Mouse (Mus musculus) stomach, postnatal 0 days (tissue): Measurements from ENCODE around the gene Ulk3. TPM values are rescaled to one million over a fixed set of nuclear protein-coding genes. Genes with fewer than 3 reads are reported as not detected.
A peak's percentile ranks its signal among the peaks of the same experiment; 100 is the strongest.

Experiments used
- ATAC-seq: fragments of 200-750 bp; cut with Nextera tagmentation; 2 replicates; pipeline ENCODE4 v1.8.0; 2017; ENCODE audit not compliant: low FRiP score, low TSS enrichment
- DNase-seq: peaks from one replicate; pipeline ENCODE4 v3.0.0-alpha.2; 2016; ENCODE audit warnings: low spot score
- H3K27ac ChIP-seq: fragments of 300-500 bp; sonication (generic); replicated peaks from 2 replicates; pipeline ENCODE4 v1.5.1; 2014; ENCODE audit warnings: mild to moderate bottlenecking, control low read depth
- H3K27me3 ChIP-seq: fragments of 300-500 bp; sonication (generic); 2 replicates; pipeline ENCODE4 v1.6.1; 2014; ENCODE audit warnings: low read length; ENCODE audit not compliant: control insufficient read depth, insufficient read depth
- H3K36me3 ChIP-seq: fragments of 300-500 bp; sonication (generic); 2 replicates; pipeline ENCODE4 v1.6.1; 2014; ENCODE audit warnings: low read length, mixed read lengths; ENCODE audit not compliant: control insufficient read depth, insufficient read depth
- H3K4me1 ChIP-seq: fragments of 300-500 bp; sonication (generic); replicated peaks from 2 replicates; pipeline ENCODE4 v1.6.1; 2014; ENCODE audit warnings: antibody characterized with exemption; ENCODE audit not compliant: control insufficient read depth, insufficient read depth
- H3K4me2 ChIP-seq: fragments of 300-500 bp; sonication (generic); replicated peaks from 2 replicates; pipeline ENCODE4 v1.6.1; 2014; ENCODE audit warnings: low read depth, mild to moderate bottlenecking, control low read depth, moderate library complexity
- H3K4me3 ChIP-seq: fragments of 300-500 bp; sonication (generic); 2 replicates; pipeline ENCODE4 v1.5.1; 2014; ENCODE audit warnings: low read depth, low read length, control low read depth
- H3K9ac ChIP-seq: fragments of 300-500 bp; sonication (generic); 2 replicates; pipeline ENCODE4 v1.6.1; 2014; ENCODE audit warnings: mild to moderate bottlenecking, low read length, control low read depth, mixed read lengths
- H3K9me3 ChIP-seq: fragments of 300-500 bp; sonication (generic); 2 replicates; pipeline ENCODE4 v1.6.1; 2016; ENCODE audit warnings: low read length; ENCODE audit not compliant: control insufficient read depth
- CTCF ChIP-seq: IDR thresholded peaks from 2 replicates; pipeline ENCODE4 v1.5.1; 2016; ENCODE audit warnings: antibody characterized with exemption, low read depth, mild to moderate bottlenecking, moderate library complexity
- EP300 ChIP-seq: optimal IDR thresholded peaks from 2 replicates; pipeline ENCODE3; 2016; ENCODE audit warnings: antibody characterized with exemption
- WGBS: fragments of 180-500 bp; shearing (Covaris S2); extraction: QIAGEN DNeasy Blood & Tissue Kit; methylation state at CpG from one replicate; pipeline ENCODE4 v1.1.7; 2014; 5-methylcytosine and 5-hydroxymethylcytosine counted together
- polyA plus RNA-seq: library from polyadenylated mRNA; unstranded; fragments of >200 nt; fragmentation: Nextera tagmentation; extraction: Ambion mirVana; gene quantifications from 2 replicates; pipeline ENCODE4 v1.2.1, GENCODE M21; 2015

The Ulk3 gene
- polyA plus RNA-seq, 1 experiment from 2014 or later, result 8.4 TPM

GRCm38 (mm10) chr9:57597265-57597664 is 8.0 kb downstream of the Ulk3 start:
- H3K4me2 ChIP-seq, result no peak overlapping the region
- H3K27ac ChIP-seq, result no peak overlapping the region
- no peak for ATAC-seq
- H3K36me3 ChIP-seq, result peaks cover 13% of the 10 kb centered on the region; the same call in 1 of the 2 replicates
- no peaks in the 10 kb centered on the region for H3K27me3 ChIP-seq
- no peak overlapping the region for H3K9ac ChIP-seq
- WGBS, result 87% methylated on average over 8 of the region's 8 CpGs
- no peaks in the 10 kb centered on the region for H3K9me3 ChIP-seq
- TF ChIP-seq CTCF, result no peak
- no peak for TF ChIP-seq EP300
- no peak for DNase-seq
- no peak overlapping the region for H3K4me3 ChIP-seq
- H3K4me1 ChIP-seq, result no peaks in the 10 kb centered on the region

- Histone ChIP-seq H3K27me3 (no peaks in the 10 kb centered on the region), H3K9ac (no peak overlapping the region), H3K4me1 (no peaks in the 10 kb centered on the region), H3K4me3 (no peak overlapping the region), H3K4me2 (no peak overlapping the region), H3K9me3 (no peaks in the 10 kb centered on the region), H3K27ac (peak overlapping the region; percentile 24; the same call in 1 of the 2 replicates), H3K36me3 (peaks cover 9% of the 10 kb centered on the region; the same call in 1 of the 2 replicates)
- WGBS, result 27% methylated on average over 4 of the region's 4 CpGs
- ATAC-seq (0 out of 2 replicates have a peak, but pooled peaks have one; percentile 28), DNase-seq (no peak)
- no peak for TF ChIP-seq EP300
- TF ChIP-seq CTCF, result no peak
Observed at GRCm38 (mm10) chr9:57597929-57598382, 8.7 kb downstream of the Ulk3 start.

GRCm38 (mm10) chr9:57598851-57599563 is 9.8 kb downstream of the Ulk3 start:
- no peaks in the 10 kb centered on the region for H3K4me1 ChIP-seq
- peaks cover 6% of the 10 kb centered on the region; the same call in 1 of the 2 replicates for H3K36me3 ChIP-seq
- H3K4me3 ChIP-seq, result no peak overlapping the region
- no peak for DNase-seq
- H3K9me3 ChIP-seq, result no peaks in the 10 kb centered on the region
- TF ChIP-seq CTCF (no peak), EP300 (no peak)
- no peak for ATAC-seq
- H3K4me2 ChIP-seq, result no peak overlapping the region
- 61% methylated on average over 8 of the region's 8 CpGs for WGBS
- H3K27ac ChIP-seq, result no peak overlapping the region
- no peak overlapping the region for H3K9ac ChIP-seq
- no peaks in the 10 kb centered on the region for H3K27me3 ChIP-seq

- no peak for TF ChIP-seq CTCF
- TF ChIP-seq EP300, result no peak
- DNase-seq (peak; percentile 55), ATAC-seq (no peak)
- Histone ChIP-seq H3K27ac (no peak overlapping the region), H3K4me2 (no peak overlapping the region), H3K4me1 (no peaks in the 10 kb centered on the region), H3K9me3 (no peaks in the 10 kb centered on the region), H3K36me3 (no peaks in the 10 kb centered on the region), H3K27me3 (no peaks in the 10 kb centered on the region), H3K4me3 (no peak overlapping the region), H3K9ac (no peak overlapping the region)
- 6% methylated on average over 3 of the region's 3 CpGs for WGBS
Observed at GRCm38 (mm10) chr9:57600620-57601352, 11.5 kb downstream of the Ulk3 start.

- no peak for DNase-seq
- ATAC-seq, result no peak
Observed at GRCm38 (mm10) chr9:57601353-57601706, 12.1 kb downstream of the Ulk3 start.

GRCm38 (mm10) chr9:57602098-57602497 is 12.8 kb downstream of the Ulk3 start:
- Histone ChIP-seq H3K4me2 (no peak overlapping the region), H3K36me3 (no peaks in the 10 kb centered on the region), H3K4me1 (no peaks in the 10 kb centered on the region), H3K9ac (no peak overlapping the region), H3K4me3 (no peak overlapping the region), H3K27me3 (peaks cover 3% of the 10 kb centered on the region; the same call in 1 of the 2 replicates), H3K27ac (no peak overlapping the region), H3K9me3 (no peaks in the 10 kb centered on the region)
- ATAC-seq (no peak), DNase-seq (no peak)
- 63% methylated on average over 8 of the region's 8 CpGs for WGBS
- TF ChIP-seq EP300 (no peak), CTCF (no peak)

More at GRCm38 (mm10) chr9:57601353-57601706, 12.1 kb downstream of the Ulk3 start:
- H3K36me3 ChIP-seq, result no peaks in the 10 kb centered on the region
- H3K9ac ChIP-seq, result no peak overlapping the region
- H3K4me3 ChIP-seq, result no peak overlapping the region
- WGBS, result 25% methylated on average over 2 of the region's 2 CpGs
- peaks cover 2% of the 10 kb centered on the region; the same call in 1 of the 2 replicates for H3K27me3 ChIP-seq
- no peak overlapping the region for H3K4me2 ChIP-seq
- no peaks in the 10 kb centered on the region for H3K4me1 ChIP-seq
- no peak overlapping the region for H3K27ac ChIP-seq
- no peak for TF ChIP-seq CTCF
- no peak for TF ChIP-seq EP300
- no peaks in the 10 kb centered on the region for H3K9me3 ChIP-seq
